Mouse (Mus musculus) heart, embryonic 13.5 days (tissue): Measurements from ENCODE around the gene Ldah. TPM values are rescaled to one million over a fixed set of nuclear protein-coding genes. Genes with fewer than 3 reads are reported as not detected.

ENCODE experiments used
- ATAC-seq: fragments of 200-750 bp; cut with Nextera tagmentation; 2 replicates; pipeline ENCODE4 v1.8.0; 2017; ENCODE audit warnings: moderate TSS enrichment; ENCODE audit not compliant: insufficient number of reproducible peaks, low FRiP score, low TSS enrichment; ENCODE audit errors: extremely low read depth
- H3K27ac ChIP-seq: fragments of 300-500 bp; sonication (generic); replicated peaks from 2 replicates; pipeline ENCODE4 v1.5.1; 2015; ENCODE audit warnings: moderate library complexity, mild to moderate bottlenecking, inconsistent platforms
- H3K27me3 ChIP-seq: fragments of 300-500 bp; sonication (generic); replicated peaks from 2 replicates; pipeline ENCODE4 v1.6.1; 2015; ENCODE audit warnings: mild to moderate bottlenecking, inconsistent platforms
- H3K36me3 ChIP-seq: fragments of 300-500 bp; sonication (generic); 2 replicates; pipeline ENCODE4 v1.6.1; 2015; ENCODE audit warnings: mild to moderate bottlenecking, inconsistent platforms
- H3K4me1 ChIP-seq: fragments of 300-500 bp; sonication (generic); 2 replicates; pipeline ENCODE4 v1.6.1; 2015; ENCODE audit warnings: inconsistent platforms
- H3K4me2 ChIP-seq: fragments of 300-500 bp; sonication (generic); 2 replicates; pipeline ENCODE4 v1.6.1; 2015; ENCODE audit warnings: inconsistent platforms, mild to moderate bottlenecking, moderate library complexity
- H3K4me3 ChIP-seq: fragments of 300-500 bp; sonication (generic); 2 replicates; pipeline ENCODE4 v1.5.1; 2015; ENCODE audit warnings: moderate library complexity, mild to moderate bottlenecking, inconsistent platforms
- H3K9ac ChIP-seq: fragments of 300-500 bp; sonication (generic); 2 replicates; pipeline ENCODE4 v1.6.1; 2015; ENCODE audit warnings: inconsistent platforms, mild to moderate bottlenecking, moderate library complexity
- H3K9me3 ChIP-seq: fragments of 300-500 bp; sonication (generic); 2 replicates; pipeline ENCODE4 v1.6.1; 2016; ENCODE audit warnings: inconsistent platforms
- WGBS: fragments of 180-500 bp; shearing (Covaris S2); methylation state at CpG from one replicate; pipeline ENCODE4 v1.1.7; 2015; ENCODE audit warnings: mixed read lengths; 5-methylcytosine and 5-hydroxymethylcytosine counted together
- polyA plus RNA-seq: library from polyadenylated mRNA; unstranded; fragments of >200 nt; fragmentation: Nextera tagmentation; extraction: Ambion mirVana; gene quantifications from 2 replicates; pipeline ENCODE4 v1.2.1, GENCODE M21; 2015

The Ldah gene
- polyA plus RNA-seq, 1 experiment from 2014 or later: 47.9 TPM

DNA sequence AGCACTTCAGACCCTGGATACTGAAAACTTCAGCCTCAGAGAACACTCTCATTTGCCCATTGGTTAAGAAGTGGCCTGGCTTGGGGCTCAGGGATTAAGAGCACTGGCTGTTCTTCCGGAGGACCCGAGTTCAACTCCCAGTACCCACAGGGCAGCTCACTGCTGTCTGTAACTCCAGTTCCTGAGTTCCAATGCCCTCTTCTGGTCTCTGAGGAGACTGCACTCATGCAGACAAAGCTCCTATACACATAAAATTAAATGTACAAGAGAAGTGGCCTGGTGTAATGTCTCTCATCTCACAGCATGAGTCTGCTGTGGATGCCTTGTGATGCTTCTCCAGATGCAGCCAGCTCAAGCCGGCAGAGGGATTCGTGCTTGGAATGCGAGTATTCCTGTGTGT, 108.6 kb downstream of the Ldah start:
- H3K27me3 ChIP-seq: peaks cover 13% of the 10 kb centered on the region
- H3K4me1 ChIP-seq: peaks cover 17% of the 10 kb centered on the region

DNA sequence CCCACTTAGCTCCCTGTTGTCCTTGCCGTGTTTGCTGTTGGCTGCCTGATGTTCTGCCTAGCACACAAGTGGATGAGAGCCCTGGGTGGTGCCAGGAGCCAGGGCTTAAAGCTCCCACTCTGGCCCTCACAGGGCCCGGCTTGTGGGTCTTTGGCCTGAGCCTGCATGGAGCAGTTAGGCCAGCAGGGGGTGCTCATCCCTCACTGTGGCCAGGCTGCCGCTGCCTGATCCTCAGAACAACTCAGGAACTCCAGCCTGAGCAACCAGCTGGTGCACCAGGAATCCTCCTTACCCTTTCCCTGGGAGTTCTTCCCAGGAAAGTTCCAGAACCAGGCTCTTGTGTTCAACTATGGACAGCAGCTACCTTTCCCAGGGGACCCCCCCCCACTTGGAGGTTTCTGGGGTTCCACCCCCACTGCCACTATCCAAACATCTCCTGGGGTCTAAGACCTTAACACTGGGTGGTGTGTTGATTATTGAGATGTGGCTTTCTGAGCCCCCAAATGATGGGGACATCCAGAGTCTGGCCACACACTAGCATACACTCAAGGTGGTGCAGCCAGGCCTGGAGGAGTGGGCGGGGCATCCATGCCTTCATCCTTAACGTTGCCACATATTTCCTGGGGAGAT, 112.3 kb downstream of the Ldah start:
- no peak for ATAC-seq
- Histone ChIP-seq H3K4me1 (0 out of 2 replicates have a peak, but pooled peaks cover 5% of the 10 kb centered on the region), H3K9ac (no peak overlapping the region), H3K4me3 (no peak overlapping the region), H3K36me3 (peaks cover 80% of the 10 kb centered on the region), H3K4me2 (no peak overlapping the region), H3K9me3 (no peaks in the 10 kb centered on the region), H3K27ac (no peak overlapping the region), H3K27me3 (no peaks in the 10 kb centered on the region)
- WGBS: 35% methylated on average over 5 of the region's 5 CpGs

More for the DNA sequence above, 108.6 kb downstream of the Ldah start:
- H3K4me3 ChIP-seq: no peak overlapping the region
- no peak overlapping the region for H3K4me2 ChIP-seq
- no peak for ATAC-seq
- WGBS: 83% methylated on average over 5 of the region's 5 CpGs
- no peak overlapping the region for H3K9ac ChIP-seq
- H3K9me3 ChIP-seq: no peaks in the 10 kb centered on the region
- peaks cover 44% of the 10 kb centered on the region for H3K36me3 ChIP-seq
- no peak overlapping the region for H3K27ac ChIP-seq

DNA sequence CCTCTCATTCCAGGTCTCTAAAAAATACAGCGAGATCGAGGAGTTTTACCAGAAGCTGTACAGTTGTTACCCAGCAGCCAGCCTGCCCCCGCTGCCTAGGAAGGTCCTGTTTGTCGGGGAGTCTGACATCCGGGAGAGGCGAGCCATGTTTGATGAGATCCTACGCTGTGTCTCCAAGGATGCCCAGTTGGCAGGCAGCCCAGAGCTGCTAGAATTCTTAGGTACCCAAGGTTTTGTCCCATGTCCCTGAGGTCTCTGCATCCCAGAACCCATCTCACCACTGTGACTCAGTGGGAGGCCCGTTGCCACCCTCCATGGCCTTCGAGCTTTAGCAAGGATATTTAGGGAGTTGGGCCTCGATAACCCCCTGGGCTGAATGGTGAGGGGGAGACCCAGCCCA, 113.6 kb downstream of the Ldah start:
- WGBS: 82% methylated on average over 10 of the region's 10 CpGs
- H3K27me3 ChIP-seq: no peaks in the 10 kb centered on the region
- no peaks in the 10 kb centered on the region for H3K4me1 ChIP-seq
- no peak overlapping the region for H3K9ac ChIP-seq
- peaks cover 90% of the 10 kb centered on the region for H3K36me3 ChIP-seq
- no peaks in the 10 kb centered on the region for H3K9me3 ChIP-seq
- no peak for ATAC-seq
- H3K4me3 ChIP-seq: no peak overlapping the region
- H3K27ac ChIP-seq: no peak overlapping the region
- H3K4me2 ChIP-seq: no peak overlapping the region

DNA sequence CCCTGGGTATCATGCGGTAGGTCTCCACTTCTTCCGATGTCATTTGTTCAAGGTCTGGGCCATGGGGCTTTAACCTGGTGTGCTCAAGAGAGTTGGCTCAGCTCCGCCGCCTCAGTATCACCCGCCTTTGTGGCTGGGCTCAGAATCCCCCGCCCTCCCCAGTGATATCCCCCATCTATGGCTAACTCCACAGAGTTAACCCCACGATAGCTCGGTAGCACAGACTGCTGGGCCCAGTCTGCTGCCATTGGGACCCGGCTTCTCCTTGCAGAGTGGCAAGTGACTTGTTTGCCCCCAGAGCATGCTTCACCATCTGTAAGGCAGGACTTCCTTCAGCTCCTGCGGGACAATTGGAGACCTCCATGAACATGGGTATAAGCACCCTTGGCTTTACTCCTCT, 116.2 kb downstream of the Ldah start:
- 0 out of 2 replicates have a peak overlapping the region, but pooled peaks have one; percentile 14 for H3K9ac ChIP-seq
- no peak overlapping the region for H3K4me3 ChIP-seq
- peaks cover 81% of the 10 kb centered on the region for H3K36me3 ChIP-seq
- H3K4me1 ChIP-seq: peaks cover 9% of the 10 kb centered on the region
- ATAC-seq: no peak
- H3K27me3 ChIP-seq: no peaks in the 10 kb centered on the region
- 79% methylated on average over 10 of the region's 10 CpGs for WGBS
- H3K4me2 ChIP-seq: no peak overlapping the region
- no peak overlapping the region for H3K27ac ChIP-seq
- H3K9me3 ChIP-seq: no peaks in the 10 kb centered on the region

DNA sequence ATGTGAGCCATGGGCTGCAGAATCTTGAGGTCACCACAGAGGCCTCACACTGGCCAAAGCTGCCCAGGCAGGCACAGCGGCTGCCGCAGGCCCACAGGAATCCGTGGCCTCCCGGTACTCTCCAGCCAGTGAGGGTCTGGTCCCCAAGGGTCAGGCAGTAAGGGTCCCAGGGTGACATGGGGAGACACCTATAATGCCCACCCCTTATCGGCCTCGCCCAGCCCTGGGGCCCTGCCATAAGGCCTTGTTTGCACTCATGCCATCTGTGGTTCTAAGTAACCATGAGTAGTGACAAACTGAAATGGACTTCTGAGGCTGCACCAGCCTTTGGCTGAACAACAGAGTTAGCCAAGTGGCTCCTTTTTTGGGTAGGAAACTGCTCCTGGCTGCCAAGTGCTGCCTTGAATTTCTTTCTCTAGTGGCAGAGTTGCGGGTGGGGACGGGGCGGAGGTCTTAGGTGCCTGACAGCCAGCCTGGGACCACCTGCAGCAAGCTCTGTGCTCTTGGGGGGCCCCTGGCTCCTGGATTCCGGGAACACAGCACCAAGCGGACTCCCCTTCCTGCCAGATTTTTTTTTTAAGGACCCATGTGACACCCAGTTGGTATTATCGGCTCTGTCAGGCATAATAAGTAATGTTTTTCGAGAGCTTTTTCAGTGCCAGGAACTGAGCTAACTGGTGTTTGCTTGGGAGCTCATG, 117.5 kb downstream of the Ldah start:
- H3K4me2 ChIP-seq: no peak overlapping the region
- H3K4me1 ChIP-seq: peaks cover 9% of the 10 kb centered on the region
- no peaks in the 10 kb centered on the region for H3K9me3 ChIP-seq
- no peak for ATAC-seq
- H3K27ac ChIP-seq: no peak overlapping the region
- 88% methylated on average over 13 of the region's 13 CpGs for WGBS
- H3K4me3 ChIP-seq: no peak overlapping the region
- H3K27me3 ChIP-seq: no peaks in the 10 kb centered on the region
- no peak overlapping the region for H3K9ac ChIP-seq
- H3K36me3 ChIP-seq: peaks cover 79% of the 10 kb centered on the region

DNA sequence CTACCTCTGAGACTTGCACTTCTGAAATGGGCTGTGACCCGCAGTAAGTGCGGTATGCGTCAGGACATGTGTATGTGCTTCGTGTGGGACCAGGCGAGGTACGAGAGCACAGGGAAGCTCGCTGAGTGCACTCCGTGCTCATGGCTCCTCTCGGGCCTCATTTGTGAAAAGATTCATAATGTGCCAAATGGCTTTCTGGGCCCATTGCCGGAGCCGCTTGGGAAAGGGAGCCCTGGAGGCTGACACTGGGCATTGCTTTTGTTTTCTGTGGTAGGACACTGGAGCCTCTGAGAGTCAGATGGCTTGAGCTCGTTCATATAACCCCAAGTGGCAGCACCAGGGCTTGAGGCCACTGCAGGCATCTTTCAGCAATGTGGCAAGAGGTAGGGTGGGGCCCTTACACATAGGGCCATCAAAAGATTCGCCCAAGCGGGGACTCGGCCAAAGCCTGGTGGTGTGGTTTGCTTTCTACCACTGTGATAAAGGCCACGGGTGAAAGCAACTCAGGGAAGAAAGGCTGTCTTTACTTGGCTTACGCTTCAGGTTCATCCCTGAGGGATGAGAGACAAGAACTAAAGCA, 118.1 kb downstream of the Ldah start:
- ATAC-seq: no peak
- Histone ChIP-seq H3K36me3 (peaks cover 74% of the 10 kb centered on the region), H3K9ac (no peak overlapping the region), H3K4me1 (peaks cover 14% of the 10 kb centered on the region), H3K4me3 (no peak overlapping the region), H3K4me2 (no peak overlapping the region), H3K27me3 (no peaks in the 10 kb centered on the region), H3K9me3 (no peaks in the 10 kb centered on the region), H3K27ac (no peak overlapping the region)
- 89% methylated on average over 17 of the region's 17 CpGs for WGBS

DNA sequence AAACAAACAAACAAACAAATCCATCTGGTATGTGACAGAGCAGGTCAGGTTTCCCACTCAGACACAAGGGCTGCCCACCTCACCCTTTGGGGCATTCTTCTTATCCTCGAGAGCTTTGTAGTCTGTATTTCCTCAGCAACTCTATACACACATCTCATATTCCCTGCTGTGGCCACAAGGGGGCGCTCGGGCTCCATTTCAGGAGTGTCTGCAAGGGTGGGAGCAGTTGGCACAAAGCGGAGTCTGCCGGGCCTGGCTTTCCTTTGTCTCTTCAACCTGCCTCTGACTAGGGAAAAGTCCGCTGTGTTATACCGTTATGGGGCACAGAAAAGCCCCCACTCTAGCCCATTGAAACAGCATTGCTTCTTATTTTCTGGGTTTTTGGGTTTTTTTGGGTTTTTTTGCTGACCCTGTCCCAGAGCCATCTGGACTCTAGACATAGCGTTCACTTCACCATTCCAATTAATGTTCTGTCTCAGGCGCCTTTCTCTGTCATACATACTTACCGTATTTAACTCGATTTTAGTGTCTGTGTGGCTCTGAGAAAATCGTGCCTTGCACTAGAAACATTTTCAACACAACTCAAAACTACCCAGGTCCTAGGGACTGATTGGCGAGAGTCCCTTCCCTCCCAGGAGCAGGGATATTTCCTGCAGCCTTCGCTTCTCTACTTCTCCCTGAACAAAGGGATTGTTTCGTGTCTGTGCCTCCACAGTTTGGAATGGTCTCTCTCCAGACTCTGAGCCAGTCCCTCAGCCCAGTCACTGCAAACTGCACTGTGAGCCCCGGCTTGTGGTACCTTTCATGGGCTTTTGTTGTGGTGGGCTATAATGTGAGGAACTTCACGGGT, 119.1 kb downstream of the Ldah start:
- Histone ChIP-seq H3K36me3 (peaks cover 69% of the 10 kb centered on the region), H3K27ac (peak overlapping the region; percentile 41; the same call in 1 of the 2 replicates), H3K4me2 (no peak overlapping the region), H3K9me3 (no peaks in the 10 kb centered on the region), H3K4me1 (peaks cover 24% of the 10 kb centered on the region), H3K4me3 (no peak overlapping the region), H3K9ac (peak overlapping the region; percentile 55), H3K27me3 (no peaks in the 10 kb centered on the region)
- peak; percentile 12; the same call in 1 of the 2 replicates for ATAC-seq
- 39% methylated on average over 17 of the region's 17 CpGs for WGBS

DNA sequence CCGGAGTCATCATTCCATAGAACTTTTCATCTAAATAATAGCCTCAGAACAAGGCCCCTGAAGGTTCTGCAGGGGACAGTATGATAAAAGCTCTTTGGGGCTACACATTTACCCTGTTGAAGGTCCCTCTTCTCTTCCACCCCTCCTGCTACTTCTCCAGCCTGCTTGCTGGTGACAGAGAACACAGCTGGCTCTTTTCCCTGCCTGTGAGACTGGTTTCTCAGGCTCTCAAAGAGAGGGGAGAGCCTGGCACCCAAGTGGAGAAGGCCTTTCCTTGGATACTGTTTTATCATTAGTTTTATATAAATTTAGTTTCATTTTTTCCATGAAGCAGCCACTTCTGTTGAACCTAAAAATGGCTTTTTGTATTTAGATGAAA, 119.8 kb downstream of the Ldah start:
- 96% methylated on average over 1 of the region's 1 CpGs for WGBS
- peak overlapping the region; percentile 41; the same call in 1 of the 2 replicates for H3K27ac ChIP-seq
- peaks cover 28% of the 10 kb centered on the region for H3K4me1 ChIP-seq
- no peak overlapping the region for H3K4me3 ChIP-seq
- no peaks in the 10 kb centered on the region for H3K9me3 ChIP-seq
- peaks cover 63% of the 10 kb centered on the region for H3K36me3 ChIP-seq
- no peak for ATAC-seq
- no peaks in the 10 kb centered on the region for H3K27me3 ChIP-seq
- no peak overlapping the region for H3K4me2 ChIP-seq
- H3K9ac ChIP-seq: peak overlapping the region; percentile 55; the same call in 1 of the 2 replicates

DNA sequence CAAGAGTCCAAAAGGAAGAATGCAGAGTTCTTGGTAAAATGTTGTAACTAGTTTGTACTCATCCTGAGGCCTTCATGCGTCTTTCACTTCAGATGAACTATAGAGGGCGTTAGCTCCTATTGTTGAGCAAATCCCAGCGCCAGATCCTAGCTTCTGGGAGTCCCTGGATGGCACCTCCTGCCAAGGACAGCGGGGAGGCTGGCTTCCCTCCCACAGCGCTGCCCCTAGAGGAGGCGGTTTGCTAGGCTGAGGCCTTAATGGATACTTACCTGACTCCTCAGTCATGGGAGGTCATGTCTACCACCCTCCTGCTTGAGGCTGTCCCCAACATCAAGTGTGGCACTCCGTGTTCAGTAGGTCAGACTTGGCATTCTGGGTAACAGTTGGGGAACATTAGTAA, 121.3 kb downstream of the Ldah start:
- Histone ChIP-seq H3K36me3 (peaks cover 53% of the 10 kb centered on the region), H3K4me2 (no peak overlapping the region), H3K4me1 (peaks cover 40% of the 10 kb centered on the region), H3K9me3 (no peaks in the 10 kb centered on the region), H3K9ac (no peak overlapping the region), H3K27ac (no peak overlapping the region), H3K27me3 (no peaks in the 10 kb centered on the region), H3K4me3 (no peak overlapping the region)
- WGBS: 83% methylated on average over 7 of the region's 7 CpGs
- no peak for ATAC-seq

DNA sequence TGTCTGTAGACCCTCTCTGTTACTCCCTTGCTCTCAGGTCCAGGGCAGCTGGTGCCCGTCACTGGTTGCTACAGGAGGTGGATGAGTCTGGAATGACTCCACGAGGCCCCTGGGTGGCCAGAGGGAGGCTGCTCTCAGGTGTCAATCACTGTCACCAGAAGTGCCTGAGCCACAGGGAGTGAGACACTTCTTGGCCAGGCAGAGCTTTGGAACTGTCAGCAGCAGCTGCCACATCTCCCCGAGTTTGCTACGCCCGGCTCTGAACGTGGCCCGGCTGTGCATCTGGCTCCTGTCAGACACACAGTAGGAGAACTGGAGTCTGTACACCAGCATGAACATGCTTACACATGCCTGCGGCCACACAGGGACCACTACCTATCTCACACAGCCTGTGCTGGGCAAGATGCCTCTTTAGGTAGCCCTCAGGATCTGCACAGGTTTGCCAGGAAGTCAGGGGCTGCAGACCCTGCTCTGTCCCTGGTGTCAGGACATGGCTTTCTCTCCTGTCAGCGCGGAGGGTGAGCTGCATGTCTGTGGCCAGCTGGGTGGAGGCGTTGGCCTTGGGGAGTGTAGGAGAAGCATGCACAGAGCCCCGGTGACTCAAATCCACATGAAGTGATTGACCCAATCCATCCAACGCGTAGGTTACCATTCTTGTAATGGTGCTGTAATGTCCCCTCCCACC, 123.7 kb downstream of the Ldah start:
- no peak overlapping the region for H3K4me2 ChIP-seq
- peak; percentile 38; the same call in 1 of the 2 replicates for ATAC-seq
- 28% methylated on average over 14 of the region's 14 CpGs for WGBS

More for the DNA sequence above, 123.7 kb downstream of the Ldah start:
- Histone ChIP-seq H3K4me1 (peaks cover 45% of the 10 kb centered on the region), H3K9ac (peak overlapping the region; percentile 19; the same call in 1 of the 2 replicates), H3K27me3 (no peaks in the 10 kb centered on the region), H3K9me3 (no peaks in the 10 kb centered on the region), H3K27ac (peak overlapping the region; percentile 61), H3K4me3 (no peak overlapping the region), H3K36me3 (peaks cover 47% of the 10 kb centered on the region)
